20 mouse cellular contexts compared by ENCODE assay signal in the genomic region with DNA sequence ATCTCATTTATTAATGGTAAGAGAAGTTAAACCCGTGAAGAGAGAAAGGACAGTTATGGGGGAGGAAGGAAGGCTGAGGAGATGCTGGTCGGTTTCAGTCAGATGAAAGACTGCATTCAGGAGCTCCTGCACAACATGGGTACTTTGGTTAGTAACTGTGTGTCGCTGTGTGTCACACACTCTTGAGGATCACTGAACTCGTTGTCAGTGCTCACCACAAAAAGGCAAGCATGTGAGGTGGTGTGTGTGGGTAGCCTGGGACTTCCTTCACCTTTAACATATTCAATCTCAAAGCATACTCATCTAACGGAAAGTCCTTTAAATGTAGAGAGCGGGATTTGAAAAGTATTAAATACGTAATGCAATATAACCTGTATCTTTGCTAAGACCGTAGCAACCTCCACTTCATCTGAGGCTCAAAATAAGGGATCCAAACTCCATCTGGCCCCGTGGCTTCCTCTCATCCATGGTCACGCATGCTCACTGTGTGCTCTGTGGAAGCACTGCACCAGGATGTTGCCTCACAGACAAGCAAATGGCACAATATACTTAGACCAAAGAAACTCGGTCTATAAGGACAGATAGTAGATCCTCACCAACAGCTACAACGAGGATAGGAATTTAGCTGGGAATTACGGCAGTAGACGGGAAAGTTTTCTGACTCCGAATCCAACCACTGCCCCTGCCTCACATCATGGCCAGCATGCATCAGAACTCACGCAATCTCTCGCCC. TPM values are rescaled to one million over a fixed set of nuclear protein-coding genes. Genes with fewer than 3 reads are reported as not detected.
DNase-seq lines count a peak whose midpoint lies in the region; ATAC-seq lines count a peak whose summit lies in the region.
"Had no signal": no experiment of that assay in that cellular context is flagged by ENCODE, and none has a peak within 500 bp of the region (broad histone marks: within the 10 kb centered on the region; RNA-seq: fewer than 3 reads in every experiment).

No protein-coding gene starts in this region.

- H3K4me3 ChIP-seq in intestine, embryonic 14.5 days (ENCODE audit: low read depth, low read length), result no peak overlapping the region
- H3K4me3 ChIP-seq in intestine, embryonic 16.5 days (ENCODE audit: low read length), result no peak overlapping the region
- H3K4me3 ChIP-seq: erythroblast, embryonic 14.5 days; limb, embryonic 10.5 days; lung, embryonic 15.5 days had no signal

- no peaks in the 10 kb centered on the region for H3K27me3 ChIP-seq in intestine, embryonic 14.5 days (replicated peaks; ENCODE audit: control insufficient read depth, insufficient read depth, low read length)
- no peaks in the 10 kb centered on the region for H3K27me3 ChIP-seq in intestine, embryonic 16.5 days (replicated peaks; ENCODE audit: control insufficient read depth, insufficient read depth, low read length)
- H3K27me3 ChIP-seq: lung, embryonic 15.5 days had no signal

- H3K36me3 ChIP-seq in intestine, embryonic 14.5 days (ENCODE audit: control insufficient read depth, insufficient read depth, low read length), result no peaks in the 10 kb centered on the region
- no peaks in the 10 kb centered on the region for H3K36me3 ChIP-seq in intestine, embryonic 16.5 days (ENCODE audit: control insufficient read depth, insufficient read depth, low read length)
- H3K36me3 ChIP-seq: G1E; limb, embryonic 10.5 days; lung, embryonic 15.5 days had no signal

- WGBS in intestine, embryonic 14.5 days, result 84% methylated on average over 17 of the region's 17 CpGs
- 84% methylated on average over 17 of the region's 17 CpGs for WGBS in intestine, embryonic 16.5 days

- H3K9me3 ChIP-seq in intestine, embryonic 14.5 days (ENCODE audit: control insufficient read depth, low read length), result no peaks in the 10 kb centered on the region
- H3K9me3 ChIP-seq in intestine, embryonic 16.5 days (ENCODE audit: control insufficient read depth, low read length), result no peaks in the 10 kb centered on the region
- H3K9me3 ChIP-seq: G1E; limb, embryonic 10.5 days; lung, embryonic 15.5 days had no signal

- peaks cover 10% of the 10 kb centered on the region; the same call in 1 of the 2 replicates for H3K4me1 ChIP-seq in intestine, embryonic 14.5 days (replicated peaks; ENCODE audit: control insufficient read depth, insufficient read depth, low read length)
- peaks cover 8% of the 10 kb centered on the region for H3K4me1 ChIP-seq in intestine, embryonic 16.5 days (ENCODE audit: control insufficient read depth, insufficient read depth, low read length)

- H3K9ac ChIP-seq in intestine, embryonic 14.5 days (ENCODE audit: low read length), result no peak overlapping the region
- no peak overlapping the region for H3K9ac ChIP-seq in intestine, embryonic 16.5 days (ENCODE audit: low read depth, low read length)
- H3K9ac ChIP-seq: forebrain, postnatal 0 days; lung, embryonic 15.5 days had no signal

- no peak overlapping the region for H3K4me2 ChIP-seq in intestine, embryonic 14.5 days (ENCODE audit: low read length)
- H3K4me2 ChIP-seq in intestine, embryonic 16.5 days (ENCODE audit: low read depth, low read length), result no peak overlapping the region
- H3K4me2 ChIP-seq: heart, embryonic 11.5 days; liver, embryonic 11.5 days; lung, embryonic 15.5 days had no signal

- ATAC-seq in intestine, embryonic 14.5 days (replicated peaks; ENCODE audit: low FRiP score, low TSS enrichment, low read depth), result no peak
- ATAC-seq in intestine, embryonic 16.5 days, result no peak
- peak; percentile 83 for ATAC-seq in CD4-positive, CD25-positive, alpha-beta regulatory T cell, adult 4 months
- ATAC-seq: forebrain, postnatal 0 days had no signal

- DNase-seq in intestine, embryonic 14.5 days (ENCODE audit: low spot score), result peak; percentile 39
- DNase-seq in induced T-regulatory cell, adult 2 months (ENCODE audit: low read depth), result peak; percentile 77
- peak; percentile 49 to 56 for DNase-seq in natural killer cell, adult 2 months (ENCODE audit: low spot score in 2 of 2)
- DNase-seq in urinary bladder, adult 2 months (ENCODE audit: low spot score), result no peak
- DNase-seq in lung, postnatal 10 days, result no peak
- DNase-seq in cerebellum, postnatal 10 days, result no peak
- DNase-seq: adrenal gland, adult 2 months; B cell, adult 2 months; cerebellum, adult 11 months; cerebellum, postnatal 25 days; forebrain, postnatal 0 days; heart, postnatal 36 days had no signal

- H3K27ac ChIP-seq in intestine, embryonic 14.5 days (ENCODE audit: low read depth), result no peak overlapping the region
- no peak overlapping the region for H3K27ac ChIP-seq in intestine, embryonic 16.5 days (ENCODE audit: low read length)
- H3K27ac ChIP-seq: limb, embryonic 10.5 days; lung, embryonic 15.5 days had no signal

RNA-seq across cellular contexts. Expression of gene Rapgef2, which starts 58.8 kb away (rescaled TPM):
- polyA plus RNA-seq in intestine, embryonic 14.5 days (2014; fragmentation: Nextera tagmentation; extraction: Ambion mirVana), result 5.8 and 5.9 TPM in 2 replicates
- polyA plus RNA-seq in intestine, embryonic 16.5 days (2015; fragmentation: Nextera tagmentation; extraction: Ambion mirVana), result 2.2 and 3.0 TPM in 2 replicates
- 1 to 10 TPM; 3.1 to 5.6 TPM for polyA plus RNA-seq in CD4-positive, CD25-positive, alpha-beta regulatory T cell, adult 4 months (2017; shearing (Covaris generic))
- polyA plus RNA-seq in urinary bladder, adult 2 months (2012; rRNA removed), result 10.9 and 11.2 TPM in 2 replicates

Comparison
In these comparisons a context has a peak if more than half of its experiments do, and no peak if none do; other contexts are left out.
1. DNase-seq: peak in intestine, embryonic 14.5 days (single experiment), induced T-regulatory cell, adult 2 months (single experiment) and natural killer cell, adult 2 months (2 of 2); none in urinary bladder, adult 2 months (single experiment), lung, postnatal 10 days (single experiment) and cerebellum, postnatal 10 days (0 of 2).